Mouse (Mus musculus) myocyte (in vitro differentiated cells): ENCODE measurements at regions not wholly inside any gene's neighbourhood (a gene's known extent, or its start where the extent isn't known, plus 50 kb on each side); places are given as distances from the start of the nearest gene placed in this dataset.

ENCODE experiments used
- H3K27me3 ChIP-seq: one replicate; pipeline ENCODE4 v1.6.1; 2011; ENCODE audit not compliant: control insufficient read depth, insufficient read depth, insufficient read length
- H3K36me3 ChIP-seq: one replicate; pipeline ENCODE4 v1.6.1; 2011; ENCODE audit not compliant: control insufficient read depth, insufficient read depth
- H3K4me2 ChIP-seq: one replicate; pipeline ENCODE4 v1.6.1; 2011; ENCODE audit warnings: low read depth, control low read depth
- H3K4me3 ChIP-seq: one replicate; pipeline ENCODE4 v1.5.1; 2011; ENCODE audit warnings: mild to moderate bottlenecking, control low read depth, moderate library complexity
- H3K79me2 ChIP-seq: one replicate; pipeline ENCODE4 v1.6.1; 2011; ENCODE audit not compliant: control insufficient read depth, insufficient read depth
- H3ac ChIP-seq: one replicate; pipeline ENCODE4 v1.6.1; 2011; ENCODE audit not compliant: control insufficient read depth, insufficient read length
- CEBPB ChIP-seq: IDR thresholded peaks from 2 replicates; pipeline ENCODE4 v1.6.1; 2011; ENCODE audit warnings: mild to moderate bottlenecking, moderate library complexity; ENCODE audit not compliant: poor library complexity, insufficient read depth, severe bottlenecking
- E2F4 ChIP-seq: IDR thresholded peaks from one replicate; pipeline ENCODE4 v1.6.1; 2011; ENCODE audit warnings: mild to moderate bottlenecking, control low read depth, moderate library complexity; ENCODE audit not compliant: insufficient read depth
- MAX ChIP-seq: IDR thresholded peaks from one replicate; pipeline ENCODE4 v1.6.1; 2011; ENCODE audit warnings: low read depth, mild to moderate bottlenecking, control low read depth
- MYOD1 ChIP-seq, 3 experiments: IDR thresholded peaks; one replicate each; pipeline ENCODE4 v1.6.1; 2011; ENCODE audit warnings: control low read depth in 2 of 3, low read depth in 2 of 3, mild to moderate bottlenecking in 2 of 3, moderate library complexity in 1 of 3; ENCODE audit not compliant: insufficient read length in 2 of 3, control insufficient read depth in 1 of 3
- MYOG ChIP-seq, 3 experiments: IDR thresholded peaks; one replicate each; pipeline ENCODE4 v1.6.1; 2011; ENCODE audit warnings: control low read depth in 2 of 3, low read depth in 2 of 3, mild to moderate bottlenecking in 2 of 3; ENCODE audit not compliant: insufficient read length in 2 of 3, control insufficient read depth in 1 of 3, insufficient read depth in 1 of 3
- POLR2A ChIP-seq: IDR thresholded peaks from one replicate; pipeline ENCODE4 v1.6.1; 2011; ENCODE audit warnings: low read depth, mild to moderate bottlenecking, control low read depth, moderate library complexity; ENCODE audit not compliant: insufficient read length
- POLR2AphosphoS2 ChIP-seq: IDR thresholded peaks from one replicate; pipeline ENCODE4 v1.6.1; 2011; ENCODE audit warnings: low read depth, control low read depth; ENCODE audit not compliant: insufficient read length
- REST ChIP-seq: IDR thresholded peaks from one replicate; pipeline ENCODE4 v1.6.1; 2011; ENCODE audit warnings: mild to moderate bottlenecking, control low read depth, moderate library complexity; ENCODE audit not compliant: insufficient read depth, insufficient read length
- SRF ChIP-seq: IDR thresholded peaks from one replicate; pipeline ENCODE4 v1.6.1; 2011; ENCODE audit warnings: low read depth; ENCODE audit not compliant: control insufficient read depth, insufficient read length
- TCF12 ChIP-seq: IDR thresholded peaks from one replicate; pipeline ENCODE4 v1.6.1; 2011; ENCODE audit warnings: mild to moderate bottlenecking, control low read depth; ENCODE audit not compliant: poor library complexity, insufficient read depth, severe bottlenecking
- TCF3 ChIP-seq: IDR thresholded peaks from one replicate; pipeline ENCODE4 v1.6.1; 2011; ENCODE audit warnings: low read depth, control low read depth; ENCODE audit not compliant: insufficient read length
- USF1 ChIP-seq: IDR thresholded peaks from one replicate; pipeline ENCODE4 v1.6.1; 2011; ENCODE audit warnings: low read depth, mild to moderate bottlenecking, control low read depth, moderate library complexity

GRCm38 (mm10) chr15:24275100-24275499, 1138.5 kb downstream of the Basp1 start:
- no peak overlapping the region for H3K4me3 ChIP-seq
- no peak overlapping the region for H3K4me2 ChIP-seq
- H3K27me3 ChIP-seq, result no peaks in the 10 kb centered on the region
- no peak overlapping the region for H3ac ChIP-seq
- TF ChIP-seq MYOG (IDR thresholded peaks at IDR 0.05; ENCODE audit: control insufficient read depth in 1 of 3, insufficient read depth in 1 of 3, insufficient read length in 2 of 3, low read depth in 2 of 3) (no peak), REST (no peak), CEBPB (no peak), TCF12 (no peak), USF1 (no peak), MAX (no peak), E2F4 (no peak), POLR2AphosphoS2 (no peak)
- no peaks in the 10 kb centered on the region for H3K79me2 ChIP-seq
- no peaks in the 10 kb centered on the region for H3K36me3 ChIP-seq

GRCm38 (mm10) chr15:24267360-24267759, 1146.2 kb downstream of the Basp1 start:
- H3K27me3 ChIP-seq, result no peaks in the 10 kb centered on the region
- no peak overlapping the region for H3K4me3 ChIP-seq
- H3K4me2 ChIP-seq, result no peak overlapping the region
- no peaks in the 10 kb centered on the region for H3K36me3 ChIP-seq
- H3ac ChIP-seq, result no peak overlapping the region
- H3K79me2 ChIP-seq, result no peaks in the 10 kb centered on the region
- no peak for TF ChIP-seq REST
- TF ChIP-seq MYOD1 (IDR thresholded peaks at IDR 0.05; ENCODE audit: control insufficient read depth in 1 of 3, insufficient read length in 2 of 3, low read depth in 2 of 3), result no peak
- no peak for TF ChIP-seq CEBPB
- TF ChIP-seq TCF3, result no peak
- TF ChIP-seq USF1, result no peak
- no peak for TF ChIP-seq SRF
- no peak for TF ChIP-seq MYOG (IDR thresholded peaks at IDR 0.05; ENCODE audit: control insufficient read depth in 1 of 3, insufficient read depth in 1 of 3, insufficient read length in 2 of 3, low read depth in 2 of 3)
- no peak for TF ChIP-seq POLR2AphosphoS2
- TF ChIP-seq MAX, result no peak
- TF ChIP-seq POLR2A, result no peak
- TF ChIP-seq TCF12, result no peak
- no peak for TF ChIP-seq E2F4
